In the genomic region with DNA sequence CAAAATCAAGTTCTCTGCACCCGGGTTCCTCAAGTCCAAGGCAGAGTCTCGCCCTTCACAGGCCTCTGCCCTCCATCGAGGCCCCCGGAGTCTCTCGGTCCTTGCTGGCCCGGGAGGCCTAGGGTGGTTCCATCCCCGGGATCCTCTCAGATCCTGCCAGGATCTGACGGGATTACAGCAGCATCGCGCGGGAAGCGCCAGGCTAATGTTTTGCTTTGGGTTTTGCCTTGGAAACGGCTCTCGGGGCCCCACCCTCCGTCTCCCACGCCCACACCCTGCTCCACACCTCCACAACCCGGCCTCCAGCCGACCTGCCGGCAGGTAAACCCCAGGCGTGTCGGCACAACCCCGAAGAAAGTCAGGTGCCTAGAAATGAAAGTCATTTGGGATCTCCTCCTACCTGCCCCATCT, we compare ENCODE assay signal across 8 mouse cellular contexts. TPM values are rescaled to one million over a fixed set of nuclear protein-coding genes. Genes with fewer than 3 reads are reported as not detected.
A peak's percentile ranks its signal among the peaks of the same experiment; 100 is the strongest.
DNase-seq lines count a peak whose midpoint lies in the region; ATAC-seq lines count a peak whose summit lies in the region.

No protein-coding gene starts in this region.

- no peak for ATAC-seq in cerebellum, adult (ENCODE audit: insufficient number of reproducible peaks, low FRiP score, low TSS enrichment)
- no peak for ATAC-seq in midbrain, embryonic 12.5 days (ENCODE audit: low FRiP score, low read depth)

- H3K4me2 ChIP-seq in midbrain, embryonic 12.5 days (replicated peaks) = peak overlapping the region; percentile 97

- peaks cover 97% of the 10 kb centered on the region for H3K27me3 ChIP-seq in forebrain, embryonic 10.5 days (ENCODE audit: poor library complexity, severe bottlenecking)
- H3K27me3 ChIP-seq in midbrain, embryonic 12.5 days = peaks cover 91% of the 10 kb centered on the region

- H3K4me3 ChIP-seq in forebrain, embryonic 10.5 days = peak overlapping the region; percentile 62
- peak overlapping the region; percentile 51 for H3K4me3 ChIP-seq in midbrain, embryonic 12.5 days

- WGBS in forebrain, embryonic 10.5 days = under 1% methylated on average over 22 of the region's 22 CpGs
- WGBS in midbrain, embryonic 12.5 days = under 1% methylated on average over 22 of the region's 22 CpGs

- peaks cover 65% of the 10 kb centered on the region for H3K4me1 ChIP-seq in forebrain, embryonic 10.5 days
- H3K4me1 ChIP-seq in midbrain, embryonic 12.5 days = peaks cover 52% of the 10 kb centered on the region

- peak; percentile 26 for DNase-seq in cerebellum, adult 9-11 months
- DNase-seq in forebrain, embryonic 10.5 days (ENCODE audit: extremely low spot score, low spot score) = peak; percentile 47
- DNase-seq in heart, postnatal 25 days (ENCODE audit: low spot score) = peak; percentile 40
- DNase-seq in kidney, postnatal 4 days = peak; percentile 42 to 61
- peak; percentile 76 for DNase-seq in urinary bladder, postnatal 14 days (ENCODE audit: low spot score)
- DNase-seq in thymus, postnatal 25 days = no peak

- no peak overlapping the region for H3K27ac ChIP-seq in forebrain, embryonic 10.5 days
- H3K27ac ChIP-seq in midbrain, embryonic 12.5 days (replicated peaks) = no peak overlapping the region

- H3K9me3 ChIP-seq in forebrain, embryonic 10.5 days = no peaks in the 10 kb centered on the region
- no peaks in the 10 kb centered on the region for H3K9me3 ChIP-seq in midbrain, embryonic 12.5 days

- no peaks in the 10 kb centered on the region for H3K36me3 ChIP-seq in forebrain, embryonic 10.5 days (replicated peaks)
- no peaks in the 10 kb centered on the region for H3K36me3 ChIP-seq in midbrain, embryonic 12.5 days

- intact Hi-C loops in heart, postnatal 25 days (cut with DNase I) = loop anchor here (2.0 to 5.0 kb wide), 3 partner anchors 38 to 158 kb away; a partner anchor contains a TSS

- H3K9ac ChIP-seq in midbrain, embryonic 12.5 days (replicated peaks) = no peak overlapping the region; the same call in 1 of the 2 replicates

RNA-seq across cellular contexts. Expression of a gene that starts 20.2 kb away (rescaled TPM):
- not detected in 2 replicates for polyA plus RNA-seq in forebrain, embryonic 10.5 days (2016; fragmentation: Nextera tagmentation; extraction: Ambion mirVana)
- not detected for total RNA-seq in heart, postnatal 25 days (2021)
- polyA plus RNA-seq in midbrain, embryonic 12.5 days (2016; fragmentation: Nextera tagmentation; extraction: Ambion mirVana) = not detected in 2 replicates

RNA-seq across cellular contexts. Expression of a gene that starts 33.0 kb away (rescaled TPM):
- 2.9 and 3.4 TPM in 2 replicates for polyA plus RNA-seq in forebrain, embryonic 10.5 days (2016; fragmentation: Nextera tagmentation; extraction: Ambion mirVana)
- 1 to 10 TPM; 4.9 to 6.0 TPM for total RNA-seq in heart, postnatal 25 days (2021)
- 1.5 and 2.1 TPM in 2 replicates for polyA plus RNA-seq in midbrain, embryonic 12.5 days (2016; fragmentation: Nextera tagmentation; extraction: Ambion mirVana)
